Mouse (Mus musculus) megakaryocyte, embryonic 14.5 days (primary cell): ENCODE results near the gene Zfp791. TPM values are rescaled to one million over a fixed set of nuclear protein-coding genes. Genes with fewer than 3 reads are reported as not detected.

Source experiments
- H3K27me3 ChIP-seq: replicated peaks from 2 replicates; pipeline ENCODE3; 2012; ENCODE audit warnings: inconsistent platforms
- H3K36me3 ChIP-seq: replicated peaks from 2 replicates; pipeline ENCODE3; 2012; ENCODE audit warnings: low read length, inconsistent platforms, mixed read lengths
- H3K4me1 ChIP-seq: 2 replicates; pipeline ENCODE4 v1.6.1; 2012; ENCODE audit warnings: inconsistent platforms
- H3K4me3 ChIP-seq: replicated peaks from 2 replicates; pipeline ENCODE3; 2012; ENCODE audit warnings: moderate library complexity, mild to moderate bottlenecking, inconsistent platforms
- H3K9me3 ChIP-seq: 2 replicates; pipeline ENCODE4 v1.6.1; 2012; ENCODE audit warnings: inconsistent platforms
- FLI1 ChIP-seq: IDR thresholded peaks from 2 replicates; pipeline ENCODE4 v1.6.1; 2012; ENCODE audit warnings: low read length, inconsistent platforms, mixed read lengths
- GATA1 ChIP-seq: IDR thresholded peaks from 3 replicates; pipeline ENCODE4 v1.6.1; 2012; ENCODE audit warnings: mixed read lengths, low read length, inconsistent platforms, borderline replicate concordance
- polyA plus RNA-seq: library from polyadenylated mRNA; stranded (reverse); fragments of >175 nt; gene quantifications from 2 replicates; pipeline ENCODE4 v1.2.3, GENCODE M21; 2012; ENCODE audit warnings: low replicate concordance; ENCODE audit not compliant: insufficient read depth

Zfp791 gene
- polyA plus RNA-seq, 1 experiment, result not detected

- no peak for TF ChIP-seq FLI1
- H3K4me1 ChIP-seq, result peaks cover 5% of the 10 kb centered on the region
- H3K27me3 ChIP-seq, result peaks cover 16% of the 10 kb centered on the region
- peaks cover 6% of the 10 kb centered on the region for H3K9me3 ChIP-seq
- no peaks in the 10 kb centered on the region for H3K36me3 ChIP-seq
- H3K4me3 ChIP-seq, result no peak overlapping the region
Measured at GRCm38 (mm10) chr8:85115501-85115900, 7.4 kb downstream of the Zfp791 start.

- H3K36me3 ChIP-seq, result no peaks in the 10 kb centered on the region
- no peaks in the 10 kb centered on the region for H3K4me1 ChIP-seq
- TF ChIP-seq FLI1 (no peak), GATA1 (no peak)
- H3K4me3 ChIP-seq, result no peak overlapping the region
- peaks cover 17% of the 10 kb centered on the region for H3K9me3 ChIP-seq
- H3K27me3 ChIP-seq, result peaks cover 10% of the 10 kb centered on the region
Measured at GRCm38 (mm10) chr8:85113241-85113640, 9.7 kb downstream of the Zfp791 start.

- no peak for TF ChIP-seq FLI1
- TF ChIP-seq GATA1, result no peak
- Histone ChIP-seq H3K36me3 (peaks cover 47% of the 10 kb centered on the region), H3K9me3 (peaks cover 16% of the 10 kb centered on the region; the same call in 1 of the 2 replicates), H3K4me3 (no peak overlapping the region), H3K27me3 (no peaks in the 10 kb centered on the region), H3K4me1 (peaks cover 13% of the 10 kb centered on the region)
Measured at GRCm38 (mm10) chr8:85100076-85100665, 22.7 kb downstream of the Zfp791 start.

- Histone ChIP-seq H3K36me3 (peaks cover 80% of the 10 kb centered on the region), H3K9me3 (peaks cover 10% of the 10 kb centered on the region; the same call in 1 of the 2 replicates), H3K4me3 (no peak overlapping the region), H3K4me1 (peaks cover 15% of the 10 kb centered on the region), H3K27me3 (no peaks in the 10 kb centered on the region)
- no peak for TF ChIP-seq GATA1
- TF ChIP-seq FLI1, result no peak
Measured at GRCm38 (mm10) chr8:85096850-85097249, 26.0 kb downstream of the Zfp791 start.

- TF ChIP-seq GATA1 (no peak), FLI1 (no peak)
- H3K4me1 ChIP-seq, result peaks cover 21% of the 10 kb centered on the region
- no peak overlapping the region for H3K4me3 ChIP-seq
- no peaks in the 10 kb centered on the region for H3K27me3 ChIP-seq
- H3K36me3 ChIP-seq, result peaks cover 87% of the 10 kb centered on the region
- H3K9me3 ChIP-seq, result peaks cover 5% of the 10 kb centered on the region; the same call in 1 of the 2 replicates
Measured at GRCm38 (mm10) chr8:85096196-85096595, 26.7 kb downstream of the Zfp791 start.

GRCm38 (mm10) chr8:85095566-85095965 is 27.3 kb downstream of the Zfp791 start:
- no peaks in the 10 kb centered on the region for H3K9me3 ChIP-seq
- peaks cover 93% of the 10 kb centered on the region for H3K36me3 ChIP-seq
- no peaks in the 10 kb centered on the region for H3K27me3 ChIP-seq
- no peak for TF ChIP-seq FLI1
- no peak for TF ChIP-seq GATA1
- H3K4me3 ChIP-seq, result no peak overlapping the region
- H3K4me1 ChIP-seq, result peaks cover 21% of the 10 kb centered on the region

- H3K4me3 ChIP-seq, result no peak overlapping the region
- peaks cover 17% of the 10 kb centered on the region for H3K4me1 ChIP-seq
- no peaks in the 10 kb centered on the region for H3K9me3 ChIP-seq
- H3K36me3 ChIP-seq, result peaks cover 93% of the 10 kb centered on the region
- H3K27me3 ChIP-seq, result no peaks in the 10 kb centered on the region
- TF ChIP-seq GATA1, result no peak
- TF ChIP-seq FLI1, result no peak
Measured at GRCm38 (mm10) chr8:85095051-85095450, 27.8 kb downstream of the Zfp791 start.

GRCm38 (mm10) chr8:85091526-85092090 is 31.3 kb downstream of the Zfp791 start:
- no peak overlapping the region for H3K4me3 ChIP-seq
- no peaks in the 10 kb centered on the region for H3K27me3 ChIP-seq
- H3K36me3 ChIP-seq, result peaks cover 91% of the 10 kb centered on the region
- TF ChIP-seq GATA1, result no peak
- no peak for TF ChIP-seq FLI1
- H3K9me3 ChIP-seq, result no peaks in the 10 kb centered on the region
- peaks cover 7% of the 10 kb centered on the region for H3K4me1 ChIP-seq

GRCm38 (mm10) chr8:85090856-85091255 is 32.0 kb downstream of the Zfp791 start:
- TF ChIP-seq GATA1, result no peak
- no peak for TF ChIP-seq FLI1
- H3K36me3 ChIP-seq, result peaks cover 88% of the 10 kb centered on the region

GRCm38 (mm10) chr8:85088771-85089170 is 34.1 kb downstream of the Zfp791 start:
- Histone ChIP-seq H3K4me1 (peaks cover 30% of the 10 kb centered on the region), H3K9me3 (no peaks in the 10 kb centered on the region), H3K27me3 (no peaks in the 10 kb centered on the region), H3K4me3 (no peak overlapping the region), H3K36me3 (peaks cover 77% of the 10 kb centered on the region)
- TF ChIP-seq GATA1 (no peak), FLI1 (no peak)

More at GRCm38 (mm10) chr8:85090856-85091255, 32.0 kb downstream of the Zfp791 start:
- Histone ChIP-seq H3K9me3 (no peaks in the 10 kb centered on the region), H3K4me1 (peaks cover 9% of the 10 kb centered on the region), H3K4me3 (no peak overlapping the region), H3K27me3 (no peaks in the 10 kb centered on the region)

GRCm38 (mm10) chr8:85086238-85086637 is 36.7 kb downstream of the Zfp791 start:
- Histone ChIP-seq H3K27me3 (no peaks in the 10 kb centered on the region), H3K4me3 (no peak overlapping the region), H3K36me3 (peaks cover 52% of the 10 kb centered on the region), H3K4me1 (peaks cover 44% of the 10 kb centered on the region), H3K9me3 (no peaks in the 10 kb centered on the region)
- no peak for TF ChIP-seq GATA1
- TF ChIP-seq FLI1, result no peak
